Mouse (Mus musculus) bone marrow, adult 2 months (tissue): ENCODE measurements around the gene Hist3h2a.
"Not testable (repeated sequence)": the region's sequence is repeated elsewhere in the genome, so short reads cannot be mapped to it uniquely, and the experiment has no call there.

Source experiments
- CTCF ChIP-seq: fragments of 200-500 bp; IDR thresholded peaks from 2 replicates; pipeline ENCODE4 v1.5.1; 2011; ENCODE audit warnings: low read length, control low read depth; ENCODE audit not compliant: control insufficient read depth, insufficient read depth
- POLR2A ChIP-seq: fragments of 200-500 bp; IDR thresholded peaks from 2 replicates; pipeline ENCODE4 v1.6.1; 2011; ENCODE audit warnings: low read depth, mild to moderate bottlenecking, control low read depth, low read length, borderline replicate concordance; ENCODE audit not compliant: control insufficient read depth

DNA sequence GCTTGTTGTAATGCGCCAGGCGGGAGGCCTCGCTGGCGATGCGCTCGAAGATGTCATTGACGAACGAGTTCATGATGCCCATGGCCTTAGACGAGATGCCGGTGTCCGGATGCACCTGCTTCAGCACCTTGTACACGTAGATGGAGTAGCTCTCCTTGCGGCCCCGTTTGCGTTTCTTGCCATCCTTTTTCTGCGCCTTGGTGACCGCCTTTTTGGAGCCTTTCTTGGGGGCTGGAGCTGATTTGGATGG, 390 bp upstream of the Hist3h2a start:
- peak; percentile 13; the same call in 1 of the 2 replicates for TF ChIP-seq POLR2A
- TF ChIP-seq CTCF, result not testable (repeated sequence)
